Mouse (Mus musculus) midbrain, embryonic 15.5 days (tissue): ENCODE data around the gene Cmah. TPM values are rescaled to one million over a fixed set of nuclear protein-coding genes. Genes with fewer than 3 reads are reported as not detected.
"Not testable (repeated sequence)": the region's sequence is repeated elsewhere in the genome, so short reads cannot be mapped to it uniquely, and the experiment has no call there.

Source experiments
- ATAC-seq: fragments of 200-750 bp; cut with Nextera tagmentation; replicated peaks from 2 replicates; pipeline ENCODE4 v1.8.0; 2017; ENCODE audit warnings: moderate TSS enrichment
- H3K27ac ChIP-seq: fragments of 300-500 bp; sonication (generic); 2 replicates; pipeline ENCODE4 v1.5.1; 2015; ENCODE audit warnings: mild to moderate bottlenecking, inconsistent platforms
- H3K27me3 ChIP-seq: fragments of 300-500 bp; sonication (generic); replicated peaks from 2 replicates; pipeline ENCODE4 v1.6.1; 2015; ENCODE audit warnings: inconsistent platforms
- H3K36me3 ChIP-seq: fragments of 300-500 bp; sonication (generic); replicated peaks from 2 replicates; pipeline ENCODE4 v1.6.1; 2015; ENCODE audit warnings: inconsistent platforms
- H3K4me1 ChIP-seq: fragments of 300-500 bp; sonication (generic); 2 replicates; pipeline ENCODE4 v1.6.1; 2015; ENCODE audit warnings: inconsistent platforms
- H3K4me2 ChIP-seq: fragments of 300-500 bp; sonication (generic); 2 replicates; pipeline ENCODE4 v1.6.1; 2015; ENCODE audit warnings: inconsistent platforms, mild to moderate bottlenecking, moderate library complexity
- H3K4me3 ChIP-seq: fragments of 300-500 bp; sonication (generic); 2 replicates; pipeline ENCODE4 v1.5.1; 2015; ENCODE audit warnings: mild to moderate bottlenecking, inconsistent platforms
- H3K9ac ChIP-seq: fragments of 300-500 bp; sonication (generic); 2 replicates; pipeline ENCODE4 v1.6.1; 2015; ENCODE audit warnings: mild to moderate bottlenecking, inconsistent platforms
- H3K9me3 ChIP-seq: fragments of 300-500 bp; sonication (generic); 2 replicates; pipeline ENCODE4 v1.6.1; 2016; ENCODE audit warnings: inconsistent platforms
- WGBS: fragments of 180-500 bp; shearing (Covaris S2); methylation state at CpG from one replicate; pipeline ENCODE4 v1.1.7; 2015; ENCODE audit warnings: mixed read lengths; 5-methylcytosine and 5-hydroxymethylcytosine counted together
- polyA plus RNA-seq: library from polyadenylated mRNA; unstranded; fragments of >200 nt; fragmentation: Nextera tagmentation; extraction: Ambion mirVana; gene quantifications from 2 replicates; pipeline ENCODE4 v1.2.1, GENCODE M21; 2015

Cmah gene
- polyA plus RNA-seq, 1 experiment from 2014 or later: 0.18 TPM

- ATAC-seq: no peak
- Histone ChIP-seq H3K36me3 (no peaks in the 10 kb centered on the region), H3K9ac (no peak overlapping the region), H3K4me2 (no peak overlapping the region), H3K27me3 (no peaks in the 10 kb centered on the region), H3K27ac (no peak overlapping the region), H3K4me1 (no peaks in the 10 kb centered on the region), H3K9me3 (no peaks in the 10 kb centered on the region), H3K4me3 (no peak overlapping the region)
- WGBS: 94% methylated on average over 6 of the region's 6 CpGs
Measured at GRCm38 (mm10) chr13:24365191-24365590, 38.0 kb downstream of the Cmah start.

- H3K36me3 ChIP-seq: no peaks in the 10 kb centered on the region
- H3K4me2 ChIP-seq: no peak overlapping the region
- H3K27me3 ChIP-seq: no peaks in the 10 kb centered on the region
- H3K27ac ChIP-seq: no peak overlapping the region
- no peaks in the 10 kb centered on the region for H3K4me1 ChIP-seq
- H3K9ac ChIP-seq: no peak overlapping the region
- no peak overlapping the region for H3K4me3 ChIP-seq
- H3K9me3 ChIP-seq: no peaks in the 10 kb centered on the region
- 86% methylated on average over 7 of the region's 7 CpGs for WGBS
- ATAC-seq: no peak
Measured at GRCm38 (mm10) chr13:24372893-24373599, 45.8 kb downstream of the Cmah start.

- not testable (repeated sequence) for H3K4me2 ChIP-seq, H3K9ac ChIP-seq, H3K27me3 ChIP-seq, H3K9me3 ChIP-seq, H3K4me1 ChIP-seq, H3K27ac ChIP-seq, H3K36me3 ChIP-seq, ATAC-seq, H3K4me3 ChIP-seq
- 88% methylated on average over 6 of the region's 6 CpGs for WGBS
Measured at GRCm38 (mm10) chr13:24374606-24375005, 47.4 kb downstream of the Cmah start.

- Histone ChIP-seq H3K9ac (no peak overlapping the region), H3K36me3 (no peaks in the 10 kb centered on the region), H3K27me3 (no peaks in the 10 kb centered on the region), H3K4me3 (no peak overlapping the region), H3K4me1 (no peaks in the 10 kb centered on the region), H3K27ac (no peak overlapping the region), H3K4me2 (no peak overlapping the region), H3K9me3 (no peaks in the 10 kb centered on the region)
- ATAC-seq: no peak
- 83% methylated on average over 7 of the region's 7 CpGs for WGBS
Measured at GRCm38 (mm10) chr13:24375320-24376203, 48.4 kb downstream of the Cmah start.

GRCm38 (mm10) chr13:24380713-24381112, 53.5 kb downstream of the Cmah start:
- ATAC-seq: no peak
- WGBS: 89% methylated on average over 6 of the region's 6 CpGs
- Histone ChIP-seq H3K36me3 (no peaks in the 10 kb centered on the region), H3K27me3 (no peaks in the 10 kb centered on the region), H3K4me2 (no peak overlapping the region), H3K27ac (no peak overlapping the region), H3K4me1 (0 out of 2 replicates have a peak, but pooled peaks cover 3% of the 10 kb centered on the region), H3K4me3 (no peak overlapping the region), H3K9ac (no peak overlapping the region), H3K9me3 (no peaks in the 10 kb centered on the region)

- no peak overlapping the region for H3K9ac ChIP-seq
- H3K4me2 ChIP-seq: no peak overlapping the region
- no peaks in the 10 kb centered on the region for H3K36me3 ChIP-seq
- 48% methylated on average over 3 of the region's 3 CpGs for WGBS
- peak overlapping the region; percentile 39 for H3K27ac ChIP-seq
- H3K9me3 ChIP-seq: no peaks in the 10 kb centered on the region
- peak; percentile 69 for ATAC-seq
- H3K27me3 ChIP-seq: no peaks in the 10 kb centered on the region
- no peak overlapping the region for H3K4me3 ChIP-seq
- 0 out of 2 replicates have a peak, but pooled peaks cover 3% of the 10 kb centered on the region for H3K4me1 ChIP-seq
Measured at GRCm38 (mm10) chr13:24383885-24384284, 56.7 kb downstream of the Cmah start.

- no peak for ATAC-seq
- H3K4me1 ChIP-seq: 0 out of 2 replicates have a peak, but pooled peaks cover 4% of the 10 kb centered on the region
- H3K4me2 ChIP-seq: no peak overlapping the region
- no peaks in the 10 kb centered on the region for H3K36me3 ChIP-seq
- 87% methylated on average over 5 of the region's 5 CpGs for WGBS
- H3K27ac ChIP-seq: no peak overlapping the region
- H3K9me3 ChIP-seq: no peaks in the 10 kb centered on the region
- no peak overlapping the region for H3K9ac ChIP-seq
- H3K4me3 ChIP-seq: no peak overlapping the region
- H3K27me3 ChIP-seq: no peaks in the 10 kb centered on the region
Measured at GRCm38 (mm10) chr13:24391892-24392291, 64.7 kb downstream of the Cmah start.

- Histone ChIP-seq H3K4me2 (no peak overlapping the region), H3K27me3 (no peaks in the 10 kb centered on the region), H3K9ac (no peak overlapping the region), H3K9me3 (no peaks in the 10 kb centered on the region), H3K36me3 (no peaks in the 10 kb centered on the region), H3K4me3 (no peak overlapping the region), H3K4me1 (0 out of 2 replicates have a peak, but pooled peaks cover 4% of the 10 kb centered on the region), H3K27ac (no peak overlapping the region)
- ATAC-seq: no peak
- WGBS: 77% methylated on average over 4 of the region's 4 CpGs
Measured at GRCm38 (mm10) chr13:24392655-24393054, 65.5 kb downstream of the Cmah start.

- H3K4me1 ChIP-seq: 0 out of 2 replicates have a peak, but pooled peaks cover 4% of the 10 kb centered on the region
- no peaks in the 10 kb centered on the region for H3K27me3 ChIP-seq
- H3K27ac ChIP-seq: no peak overlapping the region
- no peaks in the 10 kb centered on the region for H3K9me3 ChIP-seq
- no peak overlapping the region for H3K9ac ChIP-seq
- H3K4me2 ChIP-seq: no peak overlapping the region
- WGBS: 49% methylated on average over 4 of the region's 4 CpGs
- no peak; the same call in 1 of the 2 replicates for ATAC-seq
- H3K4me3 ChIP-seq: no peak overlapping the region
- H3K36me3 ChIP-seq: no peaks in the 10 kb centered on the region
Measured at GRCm38 (mm10) chr13:24393055-24393454, 65.9 kb downstream of the Cmah start.

- Histone ChIP-seq H3K9ac (no peak overlapping the region), H3K27ac (no peak overlapping the region), H3K4me1 (0 out of 2 replicates have a peak, but pooled peaks cover 4% of the 10 kb centered on the region), H3K4me2 (no peak overlapping the region), H3K4me3 (no peak overlapping the region), H3K9me3 (no peaks in the 10 kb centered on the region), H3K36me3 (no peaks in the 10 kb centered on the region), H3K27me3 (no peaks in the 10 kb centered on the region)
- WGBS: 93% methylated on average over 4 of the region's 4 CpGs
- no peak for ATAC-seq
Measured at GRCm38 (mm10) chr13:24395815-24396214, 68.6 kb downstream of the Cmah start.

GRCm38 (mm10) chr13:24397181-24397580, 70.0 kb downstream of the Cmah start:
- H3K27me3 ChIP-seq: no peaks in the 10 kb centered on the region
- 90% methylated on average over 3 of the region's 3 CpGs for WGBS
- H3K36me3 ChIP-seq: no peaks in the 10 kb centered on the region
- no peak overlapping the region for H3K4me2 ChIP-seq
- H3K27ac ChIP-seq: no peak overlapping the region
- ATAC-seq: no peak
- no peak overlapping the region for H3K9ac ChIP-seq
- 0 out of 2 replicates have a peak, but pooled peaks cover 4% of the 10 kb centered on the region for H3K4me1 ChIP-seq
- no peak overlapping the region for H3K4me3 ChIP-seq
- no peaks in the 10 kb centered on the region for H3K9me3 ChIP-seq

GRCm38 (mm10) chr13:24398488-24398887, 71.3 kb downstream of the Cmah start:
- WGBS: 86% methylated on average over 3 of the region's 3 CpGs
- Histone ChIP-seq H3K36me3 (no peaks in the 10 kb centered on the region), H3K27ac (no peak overlapping the region), H3K4me2 (no peak overlapping the region), H3K9me3 (no peaks in the 10 kb centered on the region), H3K27me3 (no peaks in the 10 kb centered on the region), H3K4me3 (no peak overlapping the region), H3K9ac (no peak overlapping the region), H3K4me1 (no peaks in the 10 kb centered on the region)
- no peak for ATAC-seq
